Mouse (Mus musculus): ENCODE data around the gene Chst4. TPM values are rescaled to one million over a fixed set of nuclear protein-coding genes. Genes with fewer than 3 reads are reported as not detected.

The Chst4 gene
- not detected in 2 replicates for total RNA-seq (2014; fragmentation: Nextera tagmentation)
- total RNA-seq (2017): not detected in 2 replicates
- not detected in 2 replicates for polyA plus RNA-seq (2012)

DNA sequence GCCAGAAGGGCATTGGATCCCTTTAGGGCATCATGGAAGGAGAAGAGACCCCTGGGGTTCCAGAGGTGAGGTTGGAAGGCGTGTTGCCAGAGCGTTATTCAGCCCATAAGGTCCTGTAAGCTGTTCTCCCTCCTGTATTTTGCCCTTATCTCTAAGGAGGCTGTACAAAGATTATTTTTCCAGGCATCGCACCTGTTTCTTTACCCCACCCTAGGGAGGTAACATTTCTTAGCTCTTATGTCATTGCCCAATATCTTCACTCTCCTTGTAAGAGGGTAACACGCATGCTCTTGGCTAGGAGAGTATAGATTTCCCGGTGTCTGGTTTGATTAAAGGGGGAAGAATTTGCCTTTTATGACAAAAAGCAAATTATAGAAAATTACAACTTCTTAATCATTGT lies at the start of gene Chst4:
Gene Chst4 (minus strand): TSS at position 82 of the 400 bp plus-strand sequence.
- Histone ChIP-seq H3K36me3 (replicated peaks) (no peaks in the 10 kb centered on the region), H3K4me3 (ENCODE audit: low read depth, low read length) (no peak within 1 kb of the TSS), H3K27me3 (ENCODE audit: insufficient read depth, low read length) (no peaks in the 10 kb centered on the region), H3K4me1 (ENCODE audit: insufficient read depth, low read depth, low read length) (no peaks in the 10 kb centered on the region), H3K9me3 (replicated peaks) (peaks cover 25% of the 10 kb centered on the region)
- no peak for DNase-seq (ENCODE audit: low spot score)
- ATAC-seq (ENCODE audit: extremely low read depth, insufficient number of reproducible peaks, low FRiP score, poor library complexity, severe bottlenecking): no peak
- TF ChIP-seq POLR2AphosphoS5 (IDR thresholded peaks at IDR 0.05; ENCODE audit: insufficient replicate concordance, low read depth, low read length) (no peak), TAL1 (conservative IDR thresholded peaks at IDR 0.05; ENCODE audit: low read depth, low read length) (no peak), GATA2 (IDR thresholded peaks at IDR 0.05; ENCODE audit: borderline replicate concordance, low read depth, low read length) (no peak), CTCF (IDR thresholded peaks at IDR 0.05; ENCODE audit: low read depth, low read length) (no peak), GATA1 (IDR thresholded peaks at IDR 0.05; ENCODE audit: borderline replicate concordance, low read length) (no peak)

DNA sequence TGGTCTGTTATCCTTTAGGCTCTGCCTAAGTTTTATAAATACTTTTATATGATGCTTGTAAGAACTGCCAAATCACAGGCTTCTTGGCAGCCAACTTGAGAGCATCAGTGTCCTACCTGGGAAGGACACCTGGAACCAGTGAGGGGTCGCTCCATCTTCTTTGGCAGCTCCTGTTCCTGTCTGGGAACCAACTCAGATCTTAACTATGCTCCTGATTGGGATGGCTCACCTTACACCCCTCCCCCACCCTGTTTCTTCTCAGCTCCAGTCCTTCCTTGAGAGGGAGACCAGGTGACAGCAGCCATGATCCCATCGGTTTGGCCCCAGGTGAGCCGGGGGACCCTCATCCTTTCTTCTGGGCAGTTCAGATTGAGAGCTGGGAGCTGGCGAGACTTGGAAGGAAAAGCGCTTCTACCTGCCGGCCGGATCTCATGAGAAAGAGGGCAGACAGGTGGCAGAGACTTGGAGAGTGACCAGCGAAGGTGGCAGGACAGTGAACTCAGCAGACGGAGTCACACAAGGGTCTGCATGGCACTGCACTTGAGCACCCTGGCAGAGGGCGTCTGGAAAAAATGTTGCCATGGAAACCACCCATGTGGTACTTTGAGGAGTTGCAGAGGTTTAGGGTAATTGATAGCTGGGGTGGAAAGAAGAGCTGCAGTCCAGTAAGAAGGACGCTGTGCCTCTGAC lies 43.0 kb upstream of the Chst4 start:
- TF ChIP-seq GATA2 (IDR thresholded peaks at IDR 0.05; ENCODE audit: borderline replicate concordance, low read depth, low read length): no peak
- no peak for TF ChIP-seq POLR2AphosphoS5 (IDR thresholded peaks at IDR 0.05; ENCODE audit: insufficient replicate concordance, low read depth, low read length)
- TF ChIP-seq GATA1 (IDR thresholded peaks at IDR 0.05; ENCODE audit: borderline replicate concordance, low read length): no peak
- TF ChIP-seq TAL1 (conservative IDR thresholded peaks at IDR 0.05; ENCODE audit: low read depth, low read length): no peak
- TF ChIP-seq CTCF (IDR thresholded peaks at IDR 0.05; ENCODE audit: low read depth, low read length): no peak
- no peaks in the 10 kb centered on the region for H3K36me3 ChIP-seq (replicated peaks)
- DNase-seq (ENCODE audit: low spot score) (no peak), ATAC-seq (ENCODE audit: extremely low read depth, insufficient number of reproducible peaks, low FRiP score, poor library complexity, severe bottlenecking) (no peak)
- no peaks in the 10 kb centered on the region; the same call in 1 of the 2 replicates for H3K27me3 ChIP-seq (ENCODE audit: insufficient read depth, low read length)
- H3K4me3 ChIP-seq (ENCODE audit: low read depth, low read length): no peak overlapping the region
- peaks cover 47% of the 10 kb centered on the region for H3K9me3 ChIP-seq (replicated peaks)
- no peaks in the 10 kb centered on the region for H3K4me1 ChIP-seq (ENCODE audit: insufficient read depth, low read depth, low read length)

DNA sequence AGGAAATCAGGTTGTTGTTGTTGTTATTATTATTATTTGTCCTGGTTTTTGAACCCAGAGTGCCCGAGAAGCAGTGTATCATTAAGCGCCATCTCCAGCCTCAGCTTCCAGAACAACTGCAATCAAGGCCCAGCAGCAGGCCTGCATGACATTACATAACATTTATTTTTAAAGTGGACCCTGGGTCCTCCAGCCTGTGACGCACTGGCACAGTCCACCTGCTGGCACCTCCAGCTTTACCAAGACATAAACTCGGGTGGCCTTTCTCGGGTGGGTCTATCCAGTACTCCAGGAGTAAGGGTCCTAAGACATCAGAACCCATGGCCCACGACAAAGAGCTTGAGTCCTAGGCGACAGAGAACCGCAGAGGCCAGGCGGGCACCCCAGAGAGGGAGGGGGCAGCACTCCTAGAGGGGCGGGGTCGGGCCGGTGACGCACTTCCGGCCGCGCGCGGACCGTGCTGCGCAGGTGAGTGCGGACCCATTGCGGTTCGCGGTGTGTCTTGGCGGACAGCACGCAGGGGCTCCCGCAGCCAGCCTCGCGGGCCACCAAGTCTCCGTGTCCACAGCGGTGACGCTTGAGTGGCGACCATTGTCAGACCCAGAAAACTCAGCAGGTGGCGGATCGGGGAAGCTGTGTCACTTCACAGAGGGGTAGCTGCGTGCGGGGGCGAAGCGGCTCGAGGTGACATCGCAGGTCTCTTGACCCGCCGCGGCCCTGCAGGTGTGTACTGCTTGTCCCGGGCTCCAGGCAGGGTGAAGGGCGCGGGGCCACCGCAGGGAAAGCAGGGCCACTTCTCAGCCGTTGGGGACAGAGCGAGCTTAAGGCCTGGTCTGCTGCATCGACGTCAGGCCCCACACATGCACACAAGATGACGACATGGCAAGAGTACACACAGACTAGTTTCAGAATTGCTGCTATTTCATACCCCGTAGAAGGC lies 40.0 kb upstream of the Chst4 start, which contains the start of gene Zfp612:
Gene Zfp612 (plus strand): TSS at position 465 of the 940 bp plus-strand sequence.
- Histone ChIP-seq H3K27me3 (ENCODE audit: insufficient read depth, low read length) (no peaks in the 10 kb centered on the region; the same call in 1 of the 2 replicates), H3K9me3 (replicated peaks) (peaks cover 44% of the 10 kb centered on the region), H3K4me3 (ENCODE audit: low read depth, low read length) (peak within 1 kb of the TSS; percentile 6; the same call in 1 of the 2 replicates), H3K36me3 (replicated peaks) (no peaks in the 10 kb centered on the region), H3K4me1 (ENCODE audit: insufficient read depth, low read depth, low read length) (no peaks in the 10 kb centered on the region)
- DNase-seq (ENCODE audit: low spot score) (no peak), ATAC-seq (ENCODE audit: extremely low read depth, insufficient number of reproducible peaks, low FRiP score, poor library complexity, severe bottlenecking) (no peak)
- TF ChIP-seq GATA1 (IDR thresholded peaks at IDR 0.05; ENCODE audit: borderline replicate concordance, low read length) (no peak), TAL1 (conservative IDR thresholded peaks at IDR 0.05; ENCODE audit: low read depth, low read length) (no peak), POLR2AphosphoS5 (IDR thresholded peaks at IDR 0.05; ENCODE audit: insufficient replicate concordance, low read depth, low read length) (no peak), GATA2 (IDR thresholded peaks at IDR 0.05; ENCODE audit: borderline replicate concordance, low read depth, low read length) (no peak), CTCF (IDR thresholded peaks at IDR 0.05; ENCODE audit: low read depth, low read length) (no peak)

DNA sequence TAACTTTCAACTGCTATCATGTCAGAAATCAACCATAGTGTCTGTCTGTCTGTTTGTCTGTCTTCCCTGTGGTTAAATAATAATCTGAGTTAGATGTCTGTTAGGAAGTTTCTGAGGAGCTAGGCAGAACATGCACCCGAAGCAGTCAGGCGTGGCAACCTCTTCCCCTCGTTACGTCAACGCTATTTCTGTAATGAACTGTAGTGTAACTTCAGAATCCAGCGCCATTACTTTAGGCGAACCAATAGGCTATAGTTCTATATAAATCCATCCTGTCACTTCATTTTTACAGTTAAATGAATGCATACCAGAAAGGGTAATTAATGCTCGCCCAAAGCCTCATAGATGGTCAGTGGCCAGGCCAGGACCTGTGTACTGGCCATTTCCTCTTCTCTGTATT lies 35.0 kb upstream of the Chst4 start:
- TF ChIP-seq GATA2 (IDR thresholded peaks at IDR 0.05; ENCODE audit: borderline replicate concordance, low read depth, low read length) (no peak), TAL1 (conservative IDR thresholded peaks at IDR 0.05; ENCODE audit: low read depth, low read length) (no peak), POLR2AphosphoS5 (IDR thresholded peaks at IDR 0.05; ENCODE audit: insufficient replicate concordance, low read depth, low read length) (no peak), GATA1 (IDR thresholded peaks at IDR 0.05; ENCODE audit: borderline replicate concordance, low read length) (no peak)
- H3K36me3 ChIP-seq (replicated peaks): no peaks in the 10 kb centered on the region
- ATAC-seq (ENCODE audit: extremely low read depth, insufficient number of reproducible peaks, low FRiP score, poor library complexity, severe bottlenecking) (no peak), DNase-seq (ENCODE audit: low spot score) (no peak)
- H3K9me3 ChIP-seq (replicated peaks): peaks cover 15% of the 10 kb centered on the region
- no peak overlapping the region for H3K4me3 ChIP-seq (ENCODE audit: low read depth, low read length)
- no peaks in the 10 kb centered on the region for H3K27me3 ChIP-seq (ENCODE audit: insufficient read depth, low read length)
- H3K4me1 ChIP-seq (ENCODE audit: insufficient read depth, low read depth, low read length): no peaks in the 10 kb centered on the region

DNA sequence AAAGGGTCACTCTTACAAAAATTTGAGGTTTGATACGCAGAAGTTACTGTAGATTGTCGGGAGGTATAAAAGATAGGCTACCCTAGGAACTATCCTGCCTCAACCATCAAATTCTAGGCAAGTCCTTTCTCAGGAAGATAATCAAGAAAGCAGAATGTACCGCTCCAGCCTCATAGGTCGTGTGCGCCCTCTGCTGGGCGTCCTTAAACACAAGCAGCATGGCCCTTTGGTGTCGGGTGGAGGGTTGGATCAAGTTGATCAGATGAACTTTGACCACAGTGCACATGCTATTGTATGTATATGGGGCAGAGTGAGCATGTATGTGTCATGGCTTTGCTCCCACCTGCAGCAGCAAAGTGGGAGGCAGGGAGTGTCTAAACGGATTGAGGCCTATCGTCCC lies 32.1 kb upstream of the Chst4 start:
- Histone ChIP-seq H3K4me3 (ENCODE audit: low read depth, low read length) (no peak overlapping the region), H3K27me3 (ENCODE audit: insufficient read depth, low read length) (no peaks in the 10 kb centered on the region), H3K4me1 (ENCODE audit: insufficient read depth, low read depth, low read length) (no peaks in the 10 kb centered on the region), H3K36me3 (replicated peaks) (no peaks in the 10 kb centered on the region), H3K9me3 (replicated peaks) (peaks cover 15% of the 10 kb centered on the region)
- ATAC-seq (ENCODE audit: extremely low read depth, insufficient number of reproducible peaks, low FRiP score, poor library complexity, severe bottlenecking): no peak
- no peak for DNase-seq (ENCODE audit: low spot score)
- TF ChIP-seq CTCF (IDR thresholded peaks at IDR 0.05; ENCODE audit: low read depth, low read length): no peak; the same call in 1 of the 2 replicates
- no peak for TF ChIP-seq GATA1 (IDR thresholded peaks at IDR 0.05; ENCODE audit: borderline replicate concordance, low read length)
- no peak for TF ChIP-seq POLR2AphosphoS5 (IDR thresholded peaks at IDR 0.05; ENCODE audit: insufficient replicate concordance, low read depth, low read length)
- TF ChIP-seq GATA2 (IDR thresholded peaks at IDR 0.05; ENCODE audit: borderline replicate concordance, low read depth, low read length): no peak
- TF ChIP-seq TAL1 (conservative IDR thresholded peaks at IDR 0.05; ENCODE audit: low read depth, low read length): no peak

DNA sequence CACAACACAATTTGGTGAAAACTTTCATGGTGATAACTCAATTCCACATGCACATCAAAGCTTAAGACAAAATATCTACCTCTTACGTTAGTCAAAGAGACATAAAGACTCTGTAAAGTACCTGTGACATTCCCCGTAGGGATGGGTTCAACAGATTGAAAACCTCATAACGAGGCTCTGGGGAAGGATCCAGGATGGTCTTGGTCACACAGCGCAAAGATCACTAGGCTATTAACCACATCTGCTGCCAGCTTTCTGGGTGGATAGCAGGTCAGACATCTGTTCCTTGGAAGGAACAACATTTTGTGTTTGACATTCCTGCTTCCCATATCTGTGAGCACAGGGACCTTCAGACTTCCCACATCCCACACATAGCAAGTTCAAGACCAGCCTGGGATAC lies 30.2 kb upstream of the Chst4 start:
- TF ChIP-seq POLR2AphosphoS5 (IDR thresholded peaks at IDR 0.05; ENCODE audit: insufficient replicate concordance, low read depth, low read length) (no peak), CTCF (IDR thresholded peaks at IDR 0.05; ENCODE audit: low read depth, low read length) (no peak), GATA2 (IDR thresholded peaks at IDR 0.05; ENCODE audit: borderline replicate concordance, low read depth, low read length) (no peak), GATA1 (IDR thresholded peaks at IDR 0.05; ENCODE audit: borderline replicate concordance, low read length) (no peak)
- no peaks in the 10 kb centered on the region for H3K27me3 ChIP-seq (ENCODE audit: insufficient read depth, low read length)
- DNase-seq (ENCODE audit: low spot score): no peak
- H3K4me1 ChIP-seq (ENCODE audit: insufficient read depth, low read depth, low read length): no peaks in the 10 kb centered on the region
- peaks cover 25% of the 10 kb centered on the region for H3K9me3 ChIP-seq (replicated peaks)
- H3K4me3 ChIP-seq (ENCODE audit: low read depth, low read length): no peak overlapping the region
- no peak for ATAC-seq (ENCODE audit: extremely low read depth, insufficient number of reproducible peaks, low FRiP score, poor library complexity, severe bottlenecking)
- H3K36me3 ChIP-seq (replicated peaks): no peaks in the 10 kb centered on the region
